Mouse (Mus musculus): ENCODE measurements around the gene Gm28047. TPM values are rescaled to one million over a fixed set of nuclear protein-coding genes. Genes with fewer than 3 reads are reported as not detected.

Gm28047 gene
- polyA plus RNA-seq, 1 experiment from 2014 or later: not detected

DNA sequence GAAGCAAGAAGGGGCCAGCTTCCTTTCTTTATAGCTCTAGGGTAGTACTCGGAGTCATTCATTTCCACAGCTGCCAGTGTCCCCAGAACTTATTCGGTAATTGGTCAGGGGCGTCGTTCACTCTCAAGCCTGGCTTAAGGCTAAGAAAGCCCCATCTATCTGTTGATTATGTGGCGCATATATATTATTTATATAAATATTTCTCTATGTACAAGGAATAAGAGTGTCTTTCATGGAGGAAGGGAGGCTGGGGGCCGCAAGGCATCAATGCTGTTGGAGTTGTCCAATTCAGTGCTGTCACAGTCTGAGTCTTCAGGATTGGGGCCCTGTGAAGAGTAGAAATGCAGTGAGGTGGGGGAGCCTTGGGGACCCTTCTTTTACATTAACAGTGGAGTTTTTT is 125.0 kb downstream of the Gm28047 start:
- H3K36me3 ChIP-seq (ENCODE audit: control insufficient read depth, insufficient read depth, low read length): peaks cover 98% of the 10 kb centered on the region
- ATAC-seq (ENCODE audit: low read depth): no peak
- 84% methylated on average over 6 of the region's 6 CpGs for WGBS

DNA sequence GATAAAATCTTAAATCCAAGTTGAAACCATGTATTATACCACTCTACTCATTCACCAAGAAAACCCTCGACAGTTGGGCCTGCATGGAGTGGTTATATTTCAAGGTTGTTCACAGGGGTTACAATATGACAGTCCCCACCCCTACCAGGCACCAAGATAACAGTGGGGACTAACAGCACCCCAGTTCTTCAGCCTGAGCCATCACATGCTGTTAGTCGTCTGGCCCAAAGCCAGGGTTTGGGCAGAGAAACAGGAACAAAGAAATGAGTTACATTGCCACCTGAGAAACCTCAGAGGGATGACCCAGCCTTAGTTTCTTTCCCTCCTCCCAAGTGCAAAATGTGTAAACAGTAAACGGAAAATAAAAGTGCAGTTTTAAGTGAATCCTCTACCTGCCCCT is 125.5 kb downstream of the Gm28047 start:
- no peak for DNase-seq (ENCODE audit: low spot score)
- Histone ChIP-seq H3K9me3 (ENCODE audit: control insufficient read depth, low read length) (no peaks in the 10 kb centered on the region), H3K27ac (replicated peaks; ENCODE audit: low read depth, low read length) (no peak overlapping the region), H3K36me3 (ENCODE audit: control insufficient read depth, insufficient read depth, low read length) (peaks cover 98% of the 10 kb centered on the region), H3K4me2 (ENCODE audit: low read depth, low read length) (no peak overlapping the region), H3K9ac (ENCODE audit: low read depth, low read length) (no peak overlapping the region), H3K27me3 (replicated peaks; ENCODE audit: control insufficient read depth, insufficient read depth, low read length) (no peaks in the 10 kb centered on the region), H3K4me3 (ENCODE audit: low read depth, low read length) (no peak overlapping the region), H3K4me1 (ENCODE audit: control insufficient read depth, insufficient read depth, low read length) (no peaks in the 10 kb centered on the region)
- 74% methylated on average over 3 of the region's 3 CpGs for WGBS
- no peak for ATAC-seq (ENCODE audit: low read depth)

More for the DNA sequence above, 125.0 kb downstream of the Gm28047 start:
- H3K9ac ChIP-seq (ENCODE audit: low read depth, low read length): no peak overlapping the region
- H3K4me2 ChIP-seq (ENCODE audit: low read depth, low read length): no peak overlapping the region
- no peaks in the 10 kb centered on the region for H3K9me3 ChIP-seq (ENCODE audit: control insufficient read depth, low read length)
- no peak overlapping the region for H3K27ac ChIP-seq (replicated peaks; ENCODE audit: low read depth, low read length)
- no peaks in the 10 kb centered on the region for H3K4me1 ChIP-seq (ENCODE audit: control insufficient read depth, insufficient read depth, low read length)
- H3K27me3 ChIP-seq (replicated peaks; ENCODE audit: control insufficient read depth, insufficient read depth, low read length): no peaks in the 10 kb centered on the region
- no peak overlapping the region for H3K4me3 ChIP-seq (ENCODE audit: low read depth, low read length)
- no peak for DNase-seq (ENCODE audit: low spot score)

DNA sequence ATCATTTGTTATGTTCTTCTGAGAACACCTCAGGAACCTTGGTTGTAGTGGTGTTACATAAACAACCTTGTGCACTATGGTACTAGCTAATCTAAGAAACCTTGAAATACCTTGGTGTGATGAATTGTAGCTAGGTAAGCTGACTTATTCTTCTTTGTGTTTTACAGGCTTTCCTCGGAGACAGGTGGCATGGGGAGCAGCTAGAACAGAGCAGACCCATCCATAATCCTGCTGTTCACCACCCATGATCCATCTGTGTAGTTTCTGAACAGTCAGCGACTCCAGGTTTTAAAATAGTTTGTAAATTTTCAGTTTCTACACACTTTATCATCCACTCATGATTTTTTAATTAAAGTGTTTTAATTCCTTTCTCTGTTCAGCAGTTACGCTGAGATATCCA is 126.5 kb downstream of the Gm28047 start:
- H3K36me3 ChIP-seq (ENCODE audit: control insufficient read depth, insufficient read depth, low read length): peaks cover 98% of the 10 kb centered on the region
- H3K4me3 ChIP-seq (ENCODE audit: low read depth, low read length): no peak overlapping the region
- no peak for DNase-seq (ENCODE audit: low spot score)
- no peak overlapping the region for H3K9ac ChIP-seq (ENCODE audit: low read depth, low read length)
- no peaks in the 10 kb centered on the region for H3K27me3 ChIP-seq (replicated peaks; ENCODE audit: control insufficient read depth, insufficient read depth, low read length)
- no peaks in the 10 kb centered on the region for H3K4me1 ChIP-seq (ENCODE audit: control insufficient read depth, insufficient read depth, low read length)
- no peaks in the 10 kb centered on the region for H3K9me3 ChIP-seq (ENCODE audit: control insufficient read depth, low read length)
- WGBS: 91% methylated on average over 3 of the region's 3 CpGs
- no peak overlapping the region for H3K4me2 ChIP-seq (ENCODE audit: low read depth, low read length)
- ATAC-seq (ENCODE audit: low read depth): no peak
- H3K27ac ChIP-seq (replicated peaks; ENCODE audit: low read depth, low read length): no peak overlapping the region

DNA sequence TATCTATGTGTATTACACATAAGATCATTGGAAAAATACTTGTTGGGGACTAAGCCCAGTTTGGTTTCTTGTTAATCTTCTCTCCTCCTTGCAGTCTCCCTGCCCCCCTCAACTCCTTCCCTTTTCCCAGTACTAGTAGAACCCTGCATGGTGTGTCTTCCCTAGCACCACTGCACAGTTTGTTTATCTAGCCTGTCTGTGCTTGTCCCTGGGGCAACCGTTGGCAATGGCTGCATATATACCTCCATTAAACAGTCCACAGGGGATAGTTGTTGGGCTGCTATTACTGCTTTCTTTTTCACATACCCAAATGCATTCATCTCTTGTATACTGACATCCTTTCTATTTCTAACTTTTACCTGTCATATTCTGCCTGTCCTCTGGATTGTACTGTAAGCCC is 137.2 kb downstream of the Gm28047 start:
- Histone ChIP-seq H3K9ac (ENCODE audit: low read depth, low read length) (no peak overlapping the region), H3K4me3 (ENCODE audit: low read depth, low read length) (no peak overlapping the region), H3K27me3 (replicated peaks; ENCODE audit: control insufficient read depth, insufficient read depth, low read length) (no peaks in the 10 kb centered on the region), H3K36me3 (ENCODE audit: control insufficient read depth, insufficient read depth, low read length) (peaks cover 92% of the 10 kb centered on the region), H3K9me3 (ENCODE audit: control insufficient read depth, low read length) (no peaks in the 10 kb centered on the region), H3K4me2 (ENCODE audit: low read depth, low read length) (no peak overlapping the region), H3K4me1 (ENCODE audit: control insufficient read depth, insufficient read depth, low read length) (no peaks in the 10 kb centered on the region), H3K27ac (replicated peaks; ENCODE audit: low read depth, low read length) (no peak overlapping the region)
- ATAC-seq (ENCODE audit: low read depth) (0 out of 2 replicates have a peak, but pooled peaks have one; percentile 70), DNase-seq (ENCODE audit: low spot score) (peak; percentile 30)
- 61% methylated on average over 1 of the region's 1 CpGs for WGBS

DNA sequence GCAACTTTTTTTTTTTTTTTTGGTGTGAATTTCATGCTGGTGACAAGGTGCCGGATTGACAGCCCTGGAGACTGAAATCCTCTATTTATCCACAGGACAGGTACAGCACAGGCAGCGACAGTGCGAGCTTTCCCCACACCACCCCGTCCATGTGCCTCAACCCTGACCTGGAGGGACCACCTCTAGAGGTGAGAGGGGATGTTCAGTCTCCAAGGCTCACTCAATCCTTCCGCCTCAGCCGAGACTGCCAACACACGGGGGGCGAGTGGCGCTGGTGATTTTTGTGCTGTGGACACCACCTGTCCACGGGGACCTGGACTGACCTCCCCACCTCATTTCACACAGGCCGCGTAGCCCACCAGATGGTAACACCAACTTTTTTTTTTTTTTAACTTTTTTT is 139.0 kb downstream of the Gm28047 start:
- Histone ChIP-seq H3K36me3 (ENCODE audit: control insufficient read depth, insufficient read depth, low read length) (peaks cover 93% of the 10 kb centered on the region), H3K4me3 (ENCODE audit: low read depth, low read length) (no peak overlapping the region), H3K27me3 (replicated peaks; ENCODE audit: control insufficient read depth, insufficient read depth, low read length) (no peaks in the 10 kb centered on the region), H3K9ac (ENCODE audit: low read depth, low read length) (no peak overlapping the region), H3K27ac (replicated peaks; ENCODE audit: low read depth, low read length) (no peak overlapping the region), H3K4me1 (ENCODE audit: control insufficient read depth, insufficient read depth, low read length) (no peaks in the 10 kb centered on the region), H3K9me3 (ENCODE audit: control insufficient read depth, low read length) (no peaks in the 10 kb centered on the region), H3K4me2 (ENCODE audit: low read depth, low read length) (no peak overlapping the region)
- no peak for ATAC-seq (ENCODE audit: low read depth)
- DNase-seq (ENCODE audit: low spot score): no peak
- WGBS: 93% methylated on average over 12 of the region's 12 CpGs

DNA sequence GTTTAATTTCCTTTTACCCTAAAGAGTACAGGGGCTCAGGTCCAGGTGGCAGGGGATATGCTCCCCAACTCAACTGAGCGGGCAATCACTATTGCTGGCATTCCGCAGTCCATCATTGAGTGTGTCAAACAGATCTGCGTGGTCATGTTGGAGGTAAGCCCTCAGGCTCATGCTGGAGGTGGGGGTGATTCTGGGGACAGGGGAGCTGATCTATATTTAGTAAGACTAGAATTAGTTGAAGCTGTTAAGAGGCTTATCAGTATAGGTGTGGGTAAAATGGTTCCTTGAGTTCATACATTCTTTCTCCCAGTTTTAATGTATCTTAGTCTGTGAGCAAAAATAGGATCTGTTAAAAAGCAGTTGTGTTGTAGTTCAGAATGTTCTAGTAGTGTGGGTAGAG is 141.7 kb downstream of the Gm28047 start:
- no peak for ATAC-seq (ENCODE audit: low read depth)
- H3K9ac ChIP-seq (ENCODE audit: low read depth, low read length): no peak overlapping the region

DNA sequence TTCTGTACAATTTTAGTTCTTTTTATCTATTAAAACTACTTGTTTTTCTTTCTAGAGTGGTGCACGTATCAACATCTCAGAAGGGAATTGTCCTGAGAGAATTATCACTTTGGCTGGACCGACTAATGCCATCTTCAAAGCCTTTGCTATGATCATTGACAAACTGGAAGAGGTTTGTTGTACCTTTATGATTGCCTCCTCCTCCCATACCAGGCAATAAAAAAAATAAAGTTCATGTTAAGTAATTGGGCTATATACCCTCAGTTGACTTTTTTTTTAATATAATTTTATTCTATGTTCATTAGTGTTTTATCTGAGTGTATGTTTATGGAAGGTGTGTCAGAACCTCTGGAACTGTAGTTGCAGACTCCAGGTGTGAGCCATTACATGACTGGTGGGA is 150.3 kb downstream of the Gm28047 start:
- ATAC-seq (ENCODE audit: low read depth) (no peak), DNase-seq (ENCODE audit: low spot score) (no peak)
- H3K4me3 ChIP-seq (ENCODE audit: low read depth, low read length): no peak overlapping the region
- H3K36me3 ChIP-seq (ENCODE audit: control insufficient read depth, insufficient read depth, low read length): peaks cover 64% of the 10 kb centered on the region
- H3K9ac ChIP-seq (ENCODE audit: low read depth, low read length): no peak overlapping the region
- no peaks in the 10 kb centered on the region for H3K27me3 ChIP-seq (replicated peaks; ENCODE audit: control insufficient read depth, insufficient read depth, low read length)
- 95% methylated on average over 2 of the region's 2 CpGs for WGBS
- H3K27ac ChIP-seq (replicated peaks; ENCODE audit: low read depth, low read length): no peak overlapping the region
- peaks cover 15% of the 10 kb centered on the region for H3K4me1 ChIP-seq (ENCODE audit: control insufficient read depth, insufficient read depth, low read length)
- H3K4me2 ChIP-seq (ENCODE audit: low read depth, low read length): no peak overlapping the region
- no peaks in the 10 kb centered on the region for H3K9me3 ChIP-seq (ENCODE audit: control insufficient read depth, low read length)

More for the DNA sequence above, 141.7 kb downstream of the Gm28047 start:
- Histone ChIP-seq H3K4me1 (ENCODE audit: control insufficient read depth, insufficient read depth, low read length) (no peaks in the 10 kb centered on the region), H3K4me3 (ENCODE audit: low read depth, low read length) (no peak overlapping the region), H3K27ac (replicated peaks; ENCODE audit: low read depth, low read length) (no peak overlapping the region), H3K27me3 (replicated peaks; ENCODE audit: control insufficient read depth, insufficient read depth, low read length) (no peaks in the 10 kb centered on the region), H3K4me2 (ENCODE audit: low read depth, low read length) (no peak overlapping the region), H3K36me3 (ENCODE audit: control insufficient read depth, insufficient read depth, low read length) (peaks cover 90% of the 10 kb centered on the region), H3K9me3 (ENCODE audit: control insufficient read depth, low read length) (no peaks in the 10 kb centered on the region)
- DNase-seq (ENCODE audit: low spot score): no peak
- 82% methylated on average over 3 of the region's 3 CpGs for WGBS

MicroRNA genes within 50 kb of the gene (microRNA counts, 519-probe panel; counts per million panel counts)
- 2,203 counts per million, percentile 30 among the panel's probes with 10 or more counts for microRNA mmu-miR-688

Small RNAs within 50 kb of the gene (microRNA-seq; reads per million reads assigned to microRNA genes)
- gene Mir688 (ENCODE audit: borderline number of aligned reads): not detected

Other genes starting within 250 kb of the Gm28047 start
- 15.5 and 16.5 TPM in 2 replicates for gene Sp1, start 218.9 kb downstream of the Gm28047 start, polyA plus RNA-seq (2014; fragmentation: Nextera tagmentation; extraction: Ambion mirVana)
- gene Amhr2, start 179.7 kb downstream of the Gm28047 start, polyA plus RNA-seq (2014; fragmentation: Nextera tagmentation; extraction: Ambion mirVana): 0.26 and 0.96 TPM in 2 replicates
- gene Prr13, start 166.0 kb downstream of the Gm28047 start, polyA plus RNA-seq (2014; fragmentation: Nextera tagmentation; extraction: Ambion mirVana): 95.9 and 97.6 TPM in 2 replicates
- gene Pcbp2, start 154.5 kb downstream of the Gm28047 start, polyA plus RNA-seq (2014; fragmentation: Nextera tagmentation; extraction: Ambion mirVana): 276 and 279 TPM in 2 replicates
- 3.2 and 5.2 TPM in 2 replicates for gene Gm10337, start 121.3 kb downstream of the Gm28047 start, polyA plus RNA-seq (2014; fragmentation: Nextera tagmentation; extraction: Ambion mirVana)
- gene Map3k12, start 108.0 kb downstream of the Gm28047 start, polyA plus RNA-seq (2014; fragmentation: Nextera tagmentation; extraction: Ambion mirVana): 13.0 and 15.8 TPM in 2 replicates
- gene Tarbp2, start 106.9 kb downstream of the Gm28047 start, polyA plus RNA-seq (2014; fragmentation: Nextera tagmentation; extraction: Ambion mirVana): 68.5 and 79.0 TPM in 2 replicates
- 2.0 and 2.2 TPM in 2 replicates for gene Npff, start 100.1 kb downstream of the Gm28047 start, polyA plus RNA-seq (2014; fragmentation: Nextera tagmentation; extraction: Ambion mirVana)
- 43.0 and 43.8 TPM in 2 replicates for gene Atf7, start 397 bp upstream of the Gm28047 start, polyA plus RNA-seq (2014; fragmentation: Nextera tagmentation; extraction: Ambion mirVana)
- 82.9 and 94.1 TPM in 2 replicates for gene Atp5g2, start 47.3 kb upstream of the Gm28047 start, polyA plus RNA-seq (2014; fragmentation: Nextera tagmentation; extraction: Ambion mirVana)
- gene Calcoco1, start 97.1 kb upstream of the Gm28047 start, polyA plus RNA-seq (2014; fragmentation: Nextera tagmentation; extraction: Ambion mirVana): 51.1 and 51.9 TPM in 2 replicates